Mouse (Mus musculus) cerebellum, adult 2 months (tissue): ENCODE measurements at regions not wholly inside any gene's neighbourhood (a gene's known extent, or its start where the extent isn't known, plus 50 kb on each side); places are given as distances from the start of the nearest gene placed in this dataset.

Experiments used
- CTCF ChIP-seq: fragments of 200-500 bp; IDR thresholded peaks from 2 replicates; pipeline ENCODE4 v1.5.1; 2011; ENCODE audit warnings: low read depth, mild to moderate bottlenecking, control low read depth, low read length, moderate library complexity, borderline replicate concordance; ENCODE audit not compliant: insufficient read depth
- POLR2A ChIP-seq: fragments of 200-500 bp; IDR thresholded peaks from 2 replicates; pipeline ENCODE4 v1.6.1; 2011; ENCODE audit warnings: low read length, control low read depth, borderline replicate concordance; ENCODE audit not compliant: insufficient read depth

- TF ChIP-seq POLR2A (no peak), CTCF (no peak)
Observed at GRCm38 (mm10) chr6:22792601-22793000, 82.7 kb upstream of the Ptprz1 start.
